Mouse (Mus musculus) T-cell, adult 2 months (primary cell): ENCODE results near the gene Fads3.

ENCODE experiments used
- DNase-seq: peaks from one replicate; pipeline ENCODE4 v3.0.0; 2022; ENCODE audit warnings: low spot score

The Fads3 gene

DNA sequence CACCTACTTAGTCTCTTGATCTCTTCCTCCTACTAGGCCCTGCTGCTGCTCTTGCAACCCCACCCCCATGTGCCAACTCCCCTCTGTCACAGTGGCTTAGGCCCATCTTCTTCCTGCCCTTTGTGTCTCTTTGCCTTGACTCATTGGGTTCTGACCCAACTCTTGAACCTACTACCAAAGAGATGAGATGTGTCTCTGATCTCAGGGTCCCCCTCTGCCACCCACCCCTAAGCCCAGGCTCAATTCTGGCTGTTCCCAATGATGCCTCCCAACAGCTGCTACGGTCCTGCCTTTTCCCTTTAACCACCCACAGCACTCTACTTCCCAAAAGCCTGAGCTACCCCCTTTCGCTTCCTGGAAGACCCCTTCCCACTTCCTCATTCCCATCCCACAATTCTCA is 19.4 kb upstream of the Fads3 start:
- DNase-seq, result no peak

DNA sequence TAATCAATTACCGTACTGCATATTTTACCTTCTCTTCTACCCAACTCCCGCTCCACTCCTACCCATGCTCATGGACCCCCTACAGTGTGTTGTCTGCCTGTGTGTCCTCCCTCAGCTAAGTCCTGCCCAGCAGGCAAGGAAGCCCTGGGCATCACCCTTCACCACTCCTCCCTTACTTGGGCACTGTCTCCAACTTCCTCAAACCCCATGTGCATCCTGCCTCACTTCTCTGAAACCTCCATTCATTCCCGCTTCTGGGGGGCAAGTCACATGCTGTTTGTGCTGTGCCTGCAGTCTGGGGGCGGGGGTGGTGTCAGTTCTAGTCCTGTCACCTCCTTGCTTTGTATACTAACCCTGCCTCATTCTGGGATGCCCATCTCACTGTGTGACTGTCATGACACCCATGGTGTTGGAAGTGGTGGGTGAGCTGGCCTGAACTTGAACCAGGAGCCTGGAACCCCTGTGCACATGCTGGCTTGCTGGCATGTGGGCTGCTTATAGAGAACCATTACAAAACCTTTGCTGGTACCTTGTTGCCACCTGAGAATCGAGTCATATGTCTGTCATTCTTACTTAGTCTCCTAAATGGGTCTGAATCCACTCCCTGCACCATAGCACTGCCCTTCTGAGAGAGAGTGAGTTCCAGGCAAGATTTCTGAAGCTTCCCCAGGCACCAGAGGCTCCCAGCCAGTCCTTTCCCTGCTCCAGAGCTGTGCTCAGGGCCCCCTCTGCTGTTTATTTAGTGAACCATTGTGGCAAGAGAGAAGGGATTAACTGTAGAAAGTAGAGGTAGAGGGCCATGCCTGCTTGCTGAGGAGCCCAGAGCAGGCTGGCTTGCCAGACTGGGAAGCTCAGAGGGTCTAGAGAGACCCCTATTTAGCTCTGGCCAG is 18.7 kb upstream of the Fads3 start:
- no peak for DNase-seq

DNA sequence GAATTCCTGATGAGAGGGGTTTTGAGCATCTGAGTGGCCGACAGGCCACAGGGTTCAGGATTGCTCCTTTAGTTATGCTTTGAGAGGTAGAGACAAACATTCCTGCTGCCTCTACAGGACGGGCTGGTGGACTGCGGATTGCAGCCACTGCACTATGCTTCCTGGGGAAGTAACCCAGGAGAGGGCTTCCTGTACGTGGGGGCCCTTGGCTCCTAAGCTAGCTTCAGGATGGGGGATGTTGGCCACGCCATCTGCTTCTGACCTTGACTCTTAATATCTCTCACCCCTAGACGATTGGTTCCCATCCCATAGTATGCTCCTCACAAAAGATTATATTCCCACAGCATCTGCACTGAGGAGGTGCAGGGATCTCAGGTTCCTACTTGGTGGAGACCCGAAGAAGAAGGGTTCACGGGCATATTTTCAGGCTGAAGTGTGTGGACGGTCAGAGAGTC is 18.0 kb upstream of the Fads3 start:
- DNase-seq, result no peak

DNA sequence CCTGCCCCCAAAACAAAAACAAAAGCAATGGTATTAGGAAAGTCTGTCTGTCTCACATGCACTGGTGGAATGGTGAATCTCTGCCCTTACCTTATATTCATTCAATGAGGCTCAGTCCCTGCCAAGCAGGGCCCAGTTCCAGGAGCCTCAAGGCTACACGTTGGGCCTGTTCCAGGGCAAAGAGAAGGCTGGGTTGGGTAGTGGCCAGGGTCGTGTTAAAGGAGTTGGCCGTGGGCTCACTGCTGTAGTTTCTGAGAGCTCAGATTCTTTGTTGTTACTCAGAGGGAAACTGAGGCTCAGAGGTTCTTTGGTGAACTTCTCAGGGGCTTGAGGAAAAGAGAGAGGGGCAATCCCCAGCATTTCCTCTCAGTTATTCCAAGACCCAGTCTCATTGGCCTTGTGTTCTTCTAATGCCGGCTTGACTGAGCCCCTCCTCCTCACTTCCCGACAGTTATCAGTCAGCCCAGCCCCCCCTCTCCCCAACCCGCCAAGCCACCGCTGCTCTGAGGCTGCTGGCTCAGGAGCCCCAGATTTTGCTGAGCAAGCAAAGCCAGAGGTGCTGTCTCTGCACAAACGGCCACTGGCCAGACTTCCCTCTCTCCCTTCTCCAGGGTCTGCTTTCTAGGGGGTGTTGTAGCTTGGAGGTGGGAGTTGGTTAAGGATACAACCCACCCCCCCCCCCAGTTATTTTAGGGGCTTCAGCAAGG is 16.0 kb upstream of the Fads3 start:
- DNase-seq, result no peak

DNA sequence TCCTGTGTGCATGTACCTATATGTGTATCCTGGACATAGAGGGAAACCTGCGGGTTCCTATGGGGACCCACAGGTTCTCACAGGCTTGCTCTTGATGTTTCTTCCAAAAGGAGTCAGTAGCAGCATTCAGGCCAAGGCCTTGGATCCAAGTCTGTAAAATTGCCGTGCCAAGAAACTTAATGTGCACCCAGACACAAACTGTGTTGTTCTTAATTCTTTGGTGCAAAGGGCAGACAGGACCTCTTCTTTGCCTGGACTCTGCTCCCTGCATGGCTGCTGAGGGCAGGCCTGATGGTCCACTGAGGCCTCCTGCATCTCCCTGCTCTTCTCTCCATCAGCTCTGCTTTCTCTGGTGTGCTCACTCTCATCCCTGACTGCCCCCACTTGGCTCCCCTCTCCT is 11.6 kb upstream of the Fads3 start:
- DNase-seq, result no peak

DNA sequence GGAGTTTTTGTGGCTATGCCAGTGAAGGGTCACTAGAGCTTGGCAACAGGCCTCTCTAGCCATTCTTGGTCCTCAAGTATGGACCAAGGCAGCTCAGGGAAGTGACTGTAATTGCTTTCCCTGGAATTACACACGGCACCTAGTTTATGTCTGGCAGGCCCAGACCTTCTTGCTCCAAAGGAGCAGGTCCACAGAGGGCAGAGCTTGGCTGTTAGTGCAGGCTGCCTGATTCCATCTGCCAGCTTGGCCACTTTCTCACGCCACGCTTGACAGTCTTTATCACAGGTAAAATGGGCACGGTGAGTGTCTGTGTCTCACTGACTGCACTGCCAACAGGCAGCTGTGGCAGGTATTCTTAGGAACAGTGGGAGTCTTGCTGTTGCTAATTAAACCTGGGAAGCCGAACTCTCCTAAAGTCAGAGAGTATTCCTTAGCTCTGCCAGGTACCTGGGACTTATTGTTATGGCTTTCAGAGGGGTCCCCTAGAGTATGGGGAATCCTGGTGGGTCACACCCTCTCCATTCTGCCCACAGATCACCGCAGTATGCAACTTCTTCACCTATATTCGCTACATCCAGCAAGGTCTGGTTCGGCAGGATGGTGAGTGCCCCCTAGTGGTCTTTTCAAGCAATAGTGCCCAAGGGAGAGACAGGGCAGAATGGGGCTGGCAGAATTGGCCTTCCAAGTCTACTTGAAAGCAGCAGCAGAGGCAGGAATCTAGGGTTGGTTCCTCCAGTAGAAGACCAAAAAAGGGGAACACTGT is 8.0 kb upstream of the Fads3 start:
- peak; percentile 47 for DNase-seq

DNA sequence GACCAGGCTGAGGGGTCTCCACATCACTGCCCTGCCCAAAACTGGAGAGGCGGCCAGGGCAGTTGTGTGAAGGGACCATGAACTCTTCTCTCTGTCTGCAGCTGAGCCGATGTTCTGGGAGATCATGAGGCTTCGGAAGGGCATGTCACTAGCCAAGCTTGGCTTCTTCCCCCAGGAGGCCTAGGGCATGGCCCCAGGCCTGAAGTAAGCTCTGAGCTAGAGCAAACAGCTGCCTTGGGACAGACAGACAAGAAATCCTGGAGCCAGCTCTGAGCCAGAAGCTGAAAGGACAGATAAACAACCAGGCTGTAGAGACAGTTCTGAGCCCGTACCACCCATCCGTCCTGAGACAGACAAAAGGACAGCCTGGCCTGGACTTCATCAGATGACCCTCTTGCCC is 7.0 kb upstream of the Fads3 start:
- DNase-seq, result no peak

DNA sequence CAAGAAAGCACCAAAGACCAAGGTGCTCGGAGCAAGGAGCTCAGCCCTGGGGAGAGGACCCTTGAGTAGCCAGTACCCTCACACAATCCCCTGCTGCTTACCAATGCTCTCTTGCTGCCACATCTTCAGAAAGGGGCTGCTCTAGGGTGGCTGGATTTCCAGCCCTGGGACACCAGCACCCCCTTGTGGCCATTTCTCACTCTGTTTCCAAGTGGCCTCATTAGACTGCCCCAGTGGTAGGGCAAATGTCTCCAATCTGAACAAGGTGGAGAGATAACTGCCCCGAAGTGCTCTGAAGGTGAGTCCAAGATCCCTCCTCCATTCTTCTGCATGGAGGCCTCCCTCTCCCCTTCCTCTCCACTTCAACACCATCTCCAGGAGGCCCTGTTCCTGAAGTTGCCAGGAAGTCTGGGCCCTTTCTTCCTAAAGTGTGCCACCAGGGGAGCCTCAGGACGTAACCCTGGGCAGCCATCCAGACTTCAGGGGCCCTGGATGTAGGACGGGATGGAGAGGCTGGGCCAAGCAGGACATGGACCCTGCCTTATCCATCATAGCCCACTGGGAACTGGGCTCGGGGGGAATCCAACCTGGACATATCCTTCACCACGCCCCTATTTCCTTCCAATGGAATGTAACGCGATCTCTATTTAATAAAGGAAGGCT is 6.5 kb upstream of the Fads3 start:
- DNase-seq, result peak; percentile 65

DNA sequence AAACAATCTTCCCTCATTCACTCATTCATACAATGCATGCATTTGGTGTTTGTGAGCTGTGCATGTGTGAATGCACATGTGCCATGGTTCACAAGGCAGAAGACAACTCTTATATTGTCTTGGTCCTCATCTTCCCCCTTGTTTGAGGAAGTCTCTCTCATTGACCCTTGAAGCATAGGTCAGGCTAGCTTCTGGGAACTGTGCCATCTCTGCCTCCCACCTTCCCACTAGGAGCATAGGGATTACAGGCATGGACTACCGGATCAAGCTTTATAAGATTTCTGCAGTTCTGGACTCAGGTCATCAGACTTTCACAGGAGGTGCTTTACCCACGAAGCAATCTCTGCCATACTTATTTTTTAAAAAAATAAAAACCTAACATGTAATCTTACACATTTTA is 3.8 kb upstream of the Fads3 start:
- DNase-seq, result no peak

DNA sequence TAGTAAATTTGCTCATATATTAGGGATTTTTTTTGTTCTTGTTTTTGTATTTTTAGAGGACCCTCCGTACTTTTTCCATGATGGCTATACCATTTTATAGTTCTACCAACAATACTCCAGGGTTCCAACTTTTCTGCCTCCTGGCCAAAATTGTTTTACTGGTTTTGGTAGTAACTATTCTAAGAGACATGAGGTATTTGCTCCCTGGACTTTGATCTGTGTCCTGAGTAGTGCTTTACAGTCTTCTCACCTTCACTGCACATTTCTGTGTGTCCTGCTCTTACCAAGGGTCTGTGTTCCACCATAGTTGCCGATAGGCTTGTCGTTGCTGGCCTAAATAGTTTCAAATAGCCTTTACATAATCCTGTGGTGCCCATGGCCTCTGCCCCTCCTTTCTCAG is 3.0 kb upstream of the Fads3 start:
- DNase-seq, result no peak

DNA sequence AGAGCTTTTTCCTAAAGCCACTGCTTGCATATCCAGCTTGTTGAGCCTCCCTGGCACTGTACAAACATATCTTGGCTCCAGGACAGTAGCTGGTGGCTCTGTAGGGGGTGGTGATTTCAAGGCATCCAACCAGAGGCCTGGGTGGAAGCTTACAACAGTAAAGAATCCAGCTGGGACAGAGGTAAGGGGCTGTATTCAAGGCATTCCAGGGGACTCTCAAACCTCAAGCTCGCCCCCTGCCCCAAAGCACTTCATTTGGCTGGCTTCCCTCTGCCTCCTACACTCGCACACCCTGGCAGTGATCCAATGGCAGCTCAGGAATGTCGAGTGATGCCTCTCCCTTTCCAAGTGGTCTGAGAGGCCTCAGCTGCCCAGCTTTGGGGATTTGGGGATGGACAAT is 2.5 kb upstream of the Fads3 start:
- DNase-seq, result no peak

DNA sequence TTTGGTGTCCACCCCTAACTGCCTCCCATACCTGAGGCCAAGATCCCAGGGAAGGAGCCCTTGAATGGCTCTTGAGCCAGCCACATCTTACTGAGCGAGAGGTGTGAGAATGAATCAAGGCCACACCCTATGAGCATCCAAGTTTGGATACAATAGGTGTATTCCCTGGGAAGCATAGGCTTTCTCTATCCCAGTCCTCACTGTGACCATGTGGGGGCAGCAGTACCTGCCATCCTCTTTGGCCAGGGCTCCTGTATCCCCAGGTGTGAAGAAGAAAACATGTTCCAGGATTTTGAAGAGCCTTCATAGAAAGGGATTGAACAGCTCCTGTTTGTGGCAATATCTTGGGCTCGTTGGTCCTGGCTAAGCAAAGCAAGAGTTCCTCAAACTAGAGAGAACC is 1.8 kb upstream of the Fads3 start:
- no peak for DNase-seq

DNA sequence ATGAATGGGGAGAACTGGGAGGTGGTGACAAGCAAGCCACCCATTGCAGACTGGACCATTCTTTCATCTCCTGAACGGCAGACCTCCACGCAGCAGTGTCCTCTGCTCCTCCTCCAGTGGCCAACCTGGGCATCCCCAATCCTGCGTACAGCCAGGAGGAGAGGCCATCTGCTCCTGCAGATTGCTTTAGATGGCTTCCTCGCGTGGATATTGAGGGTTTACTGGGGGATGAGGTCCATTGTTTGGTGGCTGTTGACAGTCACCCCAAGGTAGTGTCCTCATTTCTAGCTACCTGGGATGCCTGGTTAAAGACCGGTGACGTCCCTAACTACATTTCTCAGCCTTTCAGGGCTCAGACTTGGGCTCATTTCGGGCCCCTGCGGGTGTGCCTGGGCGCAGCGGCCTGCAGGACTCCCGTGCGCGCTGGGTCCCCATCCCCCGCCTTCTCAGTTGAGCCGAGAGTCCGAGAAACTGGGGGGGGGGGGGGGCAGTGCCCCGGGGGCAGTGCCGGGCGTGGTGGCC is 442 bp upstream of the Fads3 start:
- no peak for DNase-seq

DNA sequence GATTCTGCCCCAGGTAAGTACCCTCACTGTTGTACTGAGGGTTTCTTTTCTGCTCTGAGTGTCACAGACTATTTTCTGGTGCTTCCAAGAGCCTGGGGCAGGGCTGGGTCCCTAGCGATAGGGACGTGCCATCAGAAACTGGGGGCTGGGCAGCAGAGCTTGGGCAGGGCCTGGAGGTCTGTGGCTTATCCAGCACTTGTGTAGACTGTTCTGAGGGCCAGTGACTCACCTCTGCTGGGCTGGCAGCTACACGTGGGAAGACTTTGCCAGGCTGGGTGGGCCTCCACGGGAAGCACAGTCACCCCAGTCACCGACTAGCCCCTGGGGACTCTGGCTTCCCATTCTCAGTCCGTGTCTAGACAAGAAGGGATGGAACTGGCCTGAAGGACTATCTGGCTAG is 863 bp downstream of the Fads3 start:
- no peak for DNase-seq

DNA sequence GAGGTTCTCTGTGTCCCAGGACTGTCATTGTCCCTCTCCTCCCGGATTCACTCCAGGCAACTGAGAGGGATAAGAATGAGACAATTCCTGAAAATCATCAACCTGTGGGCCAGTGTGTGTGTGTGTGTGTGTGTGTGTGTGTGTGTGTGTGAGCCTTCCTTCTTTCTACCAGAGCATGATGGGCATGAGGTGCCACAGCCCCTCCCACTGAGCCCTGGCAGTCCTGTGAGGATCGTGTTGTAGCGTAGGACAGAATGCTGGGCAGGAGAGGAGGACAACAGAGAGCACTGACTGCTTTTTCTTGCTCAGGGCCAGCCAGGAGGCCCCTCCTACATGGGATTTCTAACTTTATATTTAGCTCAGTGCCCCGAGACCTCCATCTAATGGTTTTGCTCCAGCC is 1.4 kb downstream of the Fads3 start:
- DNase-seq, result no peak

DNA sequence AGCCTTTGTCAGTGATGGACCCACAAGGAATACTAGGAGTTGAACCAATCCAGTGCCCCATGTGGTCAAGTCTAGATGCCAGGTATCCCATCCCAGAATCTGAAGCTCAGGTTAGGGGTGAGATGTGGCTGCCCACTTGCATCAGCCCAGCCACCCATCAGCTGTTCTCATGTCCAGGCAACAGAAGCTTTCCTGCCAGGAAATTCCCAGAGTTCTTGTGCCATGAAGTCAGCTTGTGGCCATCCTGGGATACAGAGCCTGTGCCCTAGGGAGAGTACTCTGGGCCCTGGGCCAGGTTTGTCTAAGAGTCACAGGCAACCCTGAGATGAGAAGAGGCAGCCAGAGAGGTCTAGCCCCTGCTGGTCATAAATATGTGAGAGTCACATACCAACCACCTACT is 2.3 kb downstream of the Fads3 start:
- DNase-seq, result no peak

DNA sequence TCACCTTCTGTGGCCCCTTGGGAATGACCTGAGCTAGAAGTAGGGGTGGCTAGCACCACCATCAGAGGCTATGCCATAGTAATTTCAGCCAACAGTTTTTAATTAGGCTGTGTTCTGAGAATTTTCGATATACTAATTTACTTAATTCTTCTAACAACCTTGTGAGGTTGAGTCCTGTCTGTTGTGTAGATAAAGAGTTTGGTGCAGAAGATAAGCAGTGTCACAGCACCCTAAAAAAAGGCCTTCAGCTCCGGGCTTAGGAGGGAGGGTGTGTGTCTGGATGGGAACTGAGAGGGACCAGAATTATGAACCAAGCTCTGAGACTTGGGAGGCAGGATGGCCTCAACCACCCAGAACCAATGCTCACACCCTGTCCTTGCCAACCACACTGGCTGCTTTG is 4.3 kb downstream of the Fads3 start:
- no peak for DNase-seq

DNA sequence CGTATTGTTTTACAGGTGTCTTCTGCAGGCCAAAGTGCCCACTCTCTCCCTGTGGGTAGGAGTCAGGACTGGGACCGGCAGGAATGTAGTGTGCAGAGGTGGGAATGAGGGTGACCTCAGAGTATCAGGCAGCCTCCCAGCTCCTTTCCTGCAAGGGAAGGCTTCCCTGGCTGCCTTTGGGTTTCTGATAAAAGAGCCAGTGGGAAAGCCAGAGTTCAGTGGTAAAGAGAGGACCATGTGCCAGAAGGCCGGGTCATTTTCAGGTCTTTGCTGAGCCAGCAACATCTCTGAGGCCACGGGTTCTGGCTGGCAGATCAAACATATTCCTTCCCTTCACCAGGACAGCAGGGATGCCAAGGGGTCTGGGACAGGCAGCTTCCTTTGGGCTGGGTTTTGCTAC is 5.0 kb downstream of the Fads3 start:
- no peak for DNase-seq

DNA sequence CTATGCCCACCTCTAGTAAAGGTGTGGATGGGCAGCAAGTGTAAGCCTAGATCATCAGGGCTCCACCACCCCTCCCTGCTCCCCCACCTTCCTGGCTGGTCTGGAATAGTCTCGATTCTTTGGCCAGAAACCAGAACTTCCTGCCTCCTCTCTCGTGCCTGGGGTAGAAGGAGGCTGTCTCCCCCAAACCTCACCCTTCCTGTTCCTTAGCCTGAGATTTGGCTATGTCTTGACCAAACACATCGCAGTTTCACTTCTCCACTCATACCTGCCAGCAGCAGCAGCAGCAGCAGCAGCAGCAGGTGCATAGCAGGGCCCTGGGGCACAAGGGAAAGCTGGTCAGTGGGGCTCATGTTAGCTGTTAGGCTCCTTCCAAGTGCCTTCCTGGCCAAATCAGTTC is 5.6 kb downstream of the Fads3 start:
- no peak for DNase-seq

DNA sequence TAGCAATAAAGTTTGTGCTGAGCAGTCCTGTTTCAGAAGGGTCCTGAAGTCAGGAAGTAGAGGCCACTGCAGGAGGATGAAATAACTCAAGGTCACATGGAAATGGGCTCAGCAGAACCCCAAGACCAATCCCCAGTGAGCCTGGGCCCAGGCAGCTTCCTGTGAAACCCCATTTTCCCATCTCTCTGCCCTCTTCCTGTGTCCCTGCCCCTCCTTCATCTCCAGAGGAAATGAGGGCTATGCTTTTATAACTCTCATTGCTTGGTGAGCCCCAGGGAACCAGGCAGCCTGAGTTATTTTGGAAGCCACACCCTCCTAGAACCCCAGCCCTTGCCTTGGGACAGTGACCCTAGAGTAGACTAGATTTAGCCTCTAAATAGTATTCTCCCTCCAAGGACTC is 8.2 kb downstream of the Fads3 start:
- DNase-seq, result no peak

DNA sequence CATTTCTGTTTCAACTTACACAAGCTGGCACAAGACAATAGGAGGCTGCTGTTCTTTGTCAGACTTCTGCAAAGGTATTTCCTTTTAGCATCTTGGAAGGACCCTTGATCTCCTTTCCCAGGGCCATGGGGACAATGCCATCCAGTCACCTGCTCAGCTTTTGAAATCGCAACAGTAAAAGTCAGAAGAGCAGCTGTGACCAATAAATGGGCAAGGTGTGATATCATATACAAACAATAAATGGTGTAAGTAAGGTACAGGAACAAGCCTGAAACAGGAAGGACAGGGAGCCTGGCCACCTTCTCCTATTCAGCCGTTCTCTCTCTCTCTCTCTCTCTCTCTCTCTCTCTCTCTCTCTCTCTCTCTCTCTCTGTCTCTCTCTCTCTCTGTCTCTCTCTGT is 9.1 kb downstream of the Fads3 start:
- DNase-seq, result no peak

DNA sequence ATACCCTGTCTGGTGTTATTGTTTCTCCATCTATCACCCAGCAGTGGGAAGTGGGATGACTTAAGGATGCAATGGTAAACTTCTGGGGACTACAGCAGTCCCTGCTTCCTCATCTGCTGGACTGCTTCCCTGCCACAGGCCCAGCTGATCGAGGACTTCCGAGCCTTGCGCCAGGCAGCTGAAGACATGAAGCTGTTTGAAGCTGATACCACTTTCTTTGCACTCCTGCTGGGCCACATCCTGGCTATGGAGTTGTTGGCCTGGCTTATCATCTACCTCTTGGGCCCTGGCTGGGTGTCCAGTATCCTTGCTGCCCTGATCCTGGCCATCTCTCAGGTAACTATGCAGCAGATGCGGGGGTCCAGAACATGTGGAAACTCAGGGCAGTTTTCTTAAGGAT is 11.3 kb downstream of the Fads3 start:
- DNase-seq, result no peak
